Mouse (Mus musculus): ENCODE results near the gene Phf14. TPM values are rescaled to one million over a fixed set of nuclear protein-coding genes. Genes with fewer than 3 reads are reported as not detected.

Phf14 gene
- polyA plus RNA-seq, 1 experiment: 9.6 TPM

- no peak for TF ChIP-seq POLR2A (IDR thresholded peaks at IDR 0.05; ENCODE audit: control insufficient read depth, extremely low read depth, insufficient read depth, low read length, poor library complexity)
- TF ChIP-seq CTCF (IDR thresholded peaks at IDR 0.05; ENCODE audit: borderline replicate concordance, control insufficient read depth, extremely low read depth, insufficient read depth, low read length, poor library complexity): no peak
- no peak for DNase-seq
- H3K4me1 ChIP-seq (replicated peaks; ENCODE audit: control insufficient read depth, insufficient read depth, low read length): no peaks in the 10 kb centered on the region
- no peak overlapping the region for H3K4me3 ChIP-seq (ENCODE audit: control insufficient read depth, insufficient read depth, low read length)
- H3K27me3 ChIP-seq (ENCODE audit: control insufficient read depth, insufficient read depth, low read length): no peaks in the 10 kb centered on the region
- H3K36me3 ChIP-seq (ENCODE audit: control insufficient read depth, insufficient read depth, low read length): no peaks in the 10 kb centered on the region
- H3K27ac ChIP-seq (ENCODE audit: control insufficient read depth, insufficient read depth, low read length): no peak overlapping the region
- WGBS: 96% methylated on average over 8 of the region's 8 CpGs
Observed at GRCm38 (mm10) chr6:12077880-12078618, 170.4 kb downstream of the Phf14 start.

DNA sequence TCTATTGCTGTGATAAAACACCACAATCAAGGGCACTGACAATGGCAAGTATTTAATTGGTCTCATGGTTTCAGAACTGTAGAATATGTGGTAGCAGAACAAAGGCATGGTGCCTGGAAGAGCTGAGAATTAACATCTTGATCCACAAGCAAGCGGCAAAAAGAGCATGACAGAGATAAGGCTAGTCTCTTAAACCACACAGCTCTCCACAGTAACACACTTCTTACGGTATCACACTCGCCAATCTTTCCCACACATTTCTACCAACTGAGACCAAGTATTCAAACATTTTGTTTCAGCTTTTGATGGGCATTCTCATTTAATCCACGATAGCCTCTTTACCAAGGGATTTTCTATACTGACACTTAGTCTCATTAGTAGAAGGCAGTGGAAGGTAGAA, 171.7 kb downstream of the Phf14 start:
- Histone ChIP-seq H3K4me3 (ENCODE audit: control insufficient read depth, insufficient read depth, low read length) (no peak overlapping the region), H3K27ac (ENCODE audit: control insufficient read depth, insufficient read depth, low read length) (no peak overlapping the region), H3K27me3 (ENCODE audit: control insufficient read depth, insufficient read depth, low read length) (no peaks in the 10 kb centered on the region), H3K4me1 (replicated peaks; ENCODE audit: control insufficient read depth, insufficient read depth, low read length) (no peaks in the 10 kb centered on the region; the same call in 1 of the 2 replicates), H3K36me3 (ENCODE audit: control insufficient read depth, insufficient read depth, low read length) (no peaks in the 10 kb centered on the region)
- TF ChIP-seq POLR2A (IDR thresholded peaks at IDR 0.05; ENCODE audit: control insufficient read depth, extremely low read depth, insufficient read depth, low read length, poor library complexity): no peak
- TF ChIP-seq CTCF (IDR thresholded peaks at IDR 0.05; ENCODE audit: borderline replicate concordance, control insufficient read depth, extremely low read depth, insufficient read depth, low read length, poor library complexity): no peak
- DNase-seq: no peak
- 61% methylated on average over 4 of the region's 4 CpGs for WGBS

- Histone ChIP-seq H3K36me3 (ENCODE audit: control insufficient read depth, insufficient read depth, low read length) (no peaks in the 10 kb centered on the region), H3K4me1 (replicated peaks; ENCODE audit: control insufficient read depth, insufficient read depth, low read length) (no peaks in the 10 kb centered on the region; the same call in 1 of the 2 replicates), H3K4me3 (ENCODE audit: control insufficient read depth, insufficient read depth, low read length) (no peak overlapping the region), H3K27ac (ENCODE audit: control insufficient read depth, insufficient read depth, low read length) (no peak overlapping the region), H3K27me3 (ENCODE audit: control insufficient read depth, insufficient read depth, low read length) (no peaks in the 10 kb centered on the region)
- TF ChIP-seq POLR2A (IDR thresholded peaks at IDR 0.05; ENCODE audit: control insufficient read depth, extremely low read depth, insufficient read depth, low read length, poor library complexity) (no peak), CTCF (IDR thresholded peaks at IDR 0.05; ENCODE audit: borderline replicate concordance, control insufficient read depth, extremely low read depth, insufficient read depth, low read length, poor library complexity) (no peak)
- no peak for DNase-seq
- 50% methylated on average over 5 of the region's 5 CpGs for WGBS
Observed at GRCm38 (mm10) chr6:12080423-12080822, 172.8 kb downstream of the Phf14 start.

- no peak for DNase-seq
- Histone ChIP-seq H3K27ac (ENCODE audit: control insufficient read depth, insufficient read depth, low read length) (no peak overlapping the region), H3K4me1 (replicated peaks; ENCODE audit: control insufficient read depth, insufficient read depth, low read length) (no peaks in the 10 kb centered on the region; the same call in 1 of the 2 replicates), H3K36me3 (ENCODE audit: control insufficient read depth, insufficient read depth, low read length) (no peaks in the 10 kb centered on the region), H3K27me3 (ENCODE audit: control insufficient read depth, insufficient read depth, low read length) (no peaks in the 10 kb centered on the region), H3K4me3 (ENCODE audit: control insufficient read depth, insufficient read depth, low read length) (no peak overlapping the region)
- WGBS: 75% methylated on average over 2 of the region's 2 CpGs
- TF ChIP-seq POLR2A (IDR thresholded peaks at IDR 0.05; ENCODE audit: control insufficient read depth, extremely low read depth, insufficient read depth, low read length, poor library complexity): no peak
- TF ChIP-seq CTCF (IDR thresholded peaks at IDR 0.05; ENCODE audit: borderline replicate concordance, control insufficient read depth, extremely low read depth, insufficient read depth, low read length, poor library complexity): no peak
Observed at GRCm38 (mm10) chr6:12081722-12082121, 174.1 kb downstream of the Phf14 start.

DNA sequence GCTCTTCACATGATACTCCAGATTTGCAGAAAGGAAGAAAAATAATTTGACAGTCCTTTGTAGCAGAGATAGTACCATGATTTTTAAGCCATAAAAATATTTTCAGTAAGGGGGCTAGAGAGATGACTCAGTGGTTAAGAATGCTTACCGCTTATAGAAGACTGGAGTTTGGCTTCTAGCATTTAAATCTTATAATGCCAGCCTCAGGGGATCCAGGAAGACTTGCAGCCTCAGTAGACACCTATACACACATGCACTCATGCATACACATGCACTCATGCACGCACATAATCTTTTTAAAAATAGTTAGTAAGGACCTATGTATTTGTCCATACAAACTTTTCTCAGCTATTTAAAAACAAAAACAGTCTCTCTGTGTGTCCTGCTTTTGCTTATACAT, 174.5 kb downstream of the Phf14 start:
- Histone ChIP-seq H3K27me3 (ENCODE audit: control insufficient read depth, insufficient read depth, low read length) (no peaks in the 10 kb centered on the region), H3K27ac (ENCODE audit: control insufficient read depth, insufficient read depth, low read length) (no peak overlapping the region), H3K4me3 (ENCODE audit: control insufficient read depth, insufficient read depth, low read length) (no peak overlapping the region), H3K36me3 (ENCODE audit: control insufficient read depth, insufficient read depth, low read length) (no peaks in the 10 kb centered on the region), H3K4me1 (replicated peaks; ENCODE audit: control insufficient read depth, insufficient read depth, low read length) (no peaks in the 10 kb centered on the region; the same call in 1 of the 2 replicates)
- DNase-seq: no peak
- 97% methylated on average over 2 of the region's 2 CpGs for WGBS
- no peak for TF ChIP-seq CTCF (IDR thresholded peaks at IDR 0.05; ENCODE audit: borderline replicate concordance, control insufficient read depth, extremely low read depth, insufficient read depth, low read length, poor library complexity)
- TF ChIP-seq POLR2A (IDR thresholded peaks at IDR 0.05; ENCODE audit: control insufficient read depth, extremely low read depth, insufficient read depth, low read length, poor library complexity): no peak

- no peaks in the 10 kb centered on the region for H3K36me3 ChIP-seq (ENCODE audit: control insufficient read depth, insufficient read depth, low read length)
- no peak overlapping the region for H3K4me3 ChIP-seq (ENCODE audit: control insufficient read depth, insufficient read depth, low read length)
- no peak for TF ChIP-seq CTCF (IDR thresholded peaks at IDR 0.05; ENCODE audit: borderline replicate concordance, control insufficient read depth, extremely low read depth, insufficient read depth, low read length, poor library complexity)
- TF ChIP-seq POLR2A (IDR thresholded peaks at IDR 0.05; ENCODE audit: control insufficient read depth, extremely low read depth, insufficient read depth, low read length, poor library complexity): no peak
- no peaks in the 10 kb centered on the region for H3K27me3 ChIP-seq (ENCODE audit: control insufficient read depth, insufficient read depth, low read length)
- H3K27ac ChIP-seq (ENCODE audit: control insufficient read depth, insufficient read depth, low read length): no peak overlapping the region
- 93% methylated on average over 6 of the region's 6 CpGs for WGBS
- H3K4me1 ChIP-seq (replicated peaks; ENCODE audit: control insufficient read depth, insufficient read depth, low read length): no peaks in the 10 kb centered on the region; the same call in 1 of the 2 replicates
- DNase-seq: no peak
Observed at GRCm38 (mm10) chr6:12082531-12083216, 175.1 kb downstream of the Phf14 start.

Data from thymus, adult 2 months (tissue).